Mouse (Mus musculus): ENCODE data around the gene Tsc22d4. TPM values are rescaled to one million over a fixed set of nuclear protein-coding genes. Genes with fewer than 3 reads are reported as not detected.
A peak's percentile ranks its signal among the peaks of the same experiment; 100 is the strongest.

The Tsc22d4 gene
- total RNA-seq, 4 experiments from 2014 or later = 149 to 216 (median 162) TPM

- peak in 1 of 2 experiments; percentile 70 for DNase-seq (ENCODE audit: low spot score in 2 of 2)
Measured at GRCm38 (mm10) chr5:137788171-137788570, 42.6 kb downstream of the Tsc22d4 start.

GRCm38 (mm10) chr5:137788946-137789531 lies 43.5 kb downstream of the Tsc22d4 start:
- no peak for DNase-seq (ENCODE audit: low spot score in 2 of 2)

- no peak for DNase-seq (ENCODE audit: low spot score in 2 of 2)
Measured at GRCm38 (mm10) chr5:137791553-137791952, 46.0 kb downstream of the Tsc22d4 start.

GRCm38 (mm10) chr5:137796606-137797005 lies 51.1 kb downstream of the Tsc22d4 start:
- DNase-seq (ENCODE audit: low spot score in 2 of 2) = no peak

GRCm38 (mm10) chr5:137800917-137801316 lies 55.4 kb downstream of the Tsc22d4 start:
- no peak for DNase-seq (ENCODE audit: low spot score in 2 of 2)

GRCm38 (mm10) chr5:137806158-137806557 lies 60.6 kb downstream of the Tsc22d4 start:
- DNase-seq (ENCODE audit: low spot score in 2 of 2) = no peak

GRCm38 (mm10) chr5:137808316-137808715 lies 62.8 kb downstream of the Tsc22d4 start:
- no peak for DNase-seq (ENCODE audit: low spot score in 2 of 2)

GRCm38 (mm10) chr5:137817466-137818222 lies 72.1 kb downstream of the Tsc22d4 start:
- no peak for DNase-seq (ENCODE audit: low spot score in 2 of 2)

Other genes starting within 250 kb of the Tsc22d4 start
- gene Pop7, start 243.2 kb upstream of the Tsc22d4 start, total RNA-seq (2022) = 10 to 100 TPM; 32.3 to 34.8 (median 32.8) TPM
- gene Gigyf1, start 227.2 kb upstream of the Tsc22d4 start, total RNA-seq (2022) = 10 to 100 TPM; 62.1 to 65.2 (median 63.5) TPM
- gene Epo, start 212.5 kb upstream of the Tsc22d4 start, total RNA-seq (2022) = not detected
- gene Gnb2, start 212.2 kb upstream of the Tsc22d4 start, total RNA-seq (2022) = 100 to 1,000 TPM; 654 to 672 (median 660) TPM
- 100 to 1,000 TPM; 111 to 119 (median 113) TPM for gene Actl6b, start 192.2 kb upstream of the Tsc22d4 start, total RNA-seq (2022)
- 10 to 100 TPM; 10.7 to 16.2 (median 12.7) TPM for gene Tfr2, start 175.9 kb upstream of the Tsc22d4 start, total RNA-seq (2022)
- gene Mospd3, start 144.7 kb upstream of the Tsc22d4 start, total RNA-seq (2022) = 10 to 100 TPM; 18.6 to 29.9 (median 21.4) TPM
- gene Pcolce, start 131.9 kb upstream of the Tsc22d4 start, total RNA-seq (2022) = 10 to 100 TPM; 12.8 to 14.6 (median 13.8) TPM
- under 1 TPM; 0.16 to 0.28 (median 0.20) TPM for gene Fbxo24, start 116.7 kb upstream of the Tsc22d4 start, total RNA-seq (2022)
- 10 to 100 TPM in 3 of 4 experiments, 1 to 10 TPM in 1; 9.5 to 18.0 (median 16.0) TPM for gene Lrch4, start 116.6 kb upstream of the Tsc22d4 start, total RNA-seq (2022)
- gene Gm20605, start 116.6 kb upstream of the Tsc22d4 start, total RNA-seq (2022) = 10 to 100 TPM in 1 of 4 experiments, 1 to 10 TPM in 3; 5.6 to 11.5 (median 8.8) TPM
- 1 to 10 TPM in 3 of 4 experiments, under 1 TPM in 1; 0.91 to 5.9 (median 3.5) TPM for gene Sap25, start 104.4 kb upstream of the Tsc22d4 start, total RNA-seq (2022)
- gene Irs3, start 100.0 kb upstream of the Tsc22d4 start, total RNA-seq (2022) = under 1 TPM in 2 of 4 experiments, not detected in 2; 0.18 to 0.26 TPM
- gene Agfg2, start 61.0 kb upstream of the Tsc22d4 start, total RNA-seq (2022) = 10 to 100 TPM; 50.0 to 54.8 (median 51.4) TPM
- gene Nyap1, start 4.1 kb upstream of the Tsc22d4 start, total RNA-seq (2022) = 10 to 100 TPM; 76.3 to 78.9 (median 77.7) TPM
- gene Ppp1r35, start 33.1 kb downstream of the Tsc22d4 start, total RNA-seq (2022) = 10 to 100 TPM; 14.5 to 20.2 (median 15.9) TPM
- 10 to 100 TPM; 42.8 to 57.8 (median 45.5) TPM for gene Mepce, start 41.9 kb downstream of the Tsc22d4 start, total RNA-seq (2022)
- gene Zcwpw1, start 42.1 kb downstream of the Tsc22d4 start, total RNA-seq (2022) = 1 to 10 TPM; 5.9 to 8.7 (median 7.8) TPM
- 1 to 10 TPM in 3 of 4 experiments, under 1 TPM in 1; 0.91 to 2.6 (median 1.8) TPM for gene Pilra, start 90.6 kb downstream of the Tsc22d4 start, total RNA-seq (2022)
- not detected for gene Pilrb1, start 112.4 kb downstream of the Tsc22d4 start, total RNA-seq (2022)
- gene Pilrb2, start 126.1 kb downstream of the Tsc22d4 start, total RNA-seq (2022) = not detected
- under 1 TPM; 0.37 to 0.59 (median 0.51) TPM for gene Cyp3a13, start 175.9 kb downstream of the Tsc22d4 start, total RNA-seq (2022)
- 10 to 100 TPM; 22.7 to 28.6 (median 25.6) TPM for gene Gjc3, start 217.4 kb downstream of the Tsc22d4 start, total RNA-seq (2022)
- gene Azgp1, start 235.8 kb downstream of the Tsc22d4 start, total RNA-seq (2022) = not detected